Mouse (Mus musculus): ENCODE data around the gene Ttc37.

- TF ChIP-seq CTCF (conservative IDR thresholded peaks at IDR 0.05 in 1 of 2, IDR thresholded peaks at IDR 0.05 in 1 of 2; ENCODE audit: low read depth in 2 of 2, low read length in 2 of 2) (no peak), ZMIZ1 (IDR thresholded peaks at IDR 0.05; ENCODE audit: low read depth, low read length) (no peak), UBTF (IDR thresholded peaks at IDR 0.05; ENCODE audit: low read depth, low read length) (no peak), EP300 (IDR thresholded peaks at IDR 0.05; ENCODE audit: low read length) (no peak), CHD2 (IDR thresholded peaks at IDR 0.05; ENCODE audit: low read length) (no peak), TCF12 (IDR thresholded peaks at IDR 0.05; ENCODE audit: low read depth, low read length) (no peak), SMC3 (IDR thresholded peaks at IDR 0.05; ENCODE audit: low read depth, low read length) (no peak)
Measured at GRCm38 (mm10) chr13:76128799-76129198, 30.3 kb downstream of the Ttc37 start.

Data from CH12.LX (cell line).